In the genomic region with DNA sequence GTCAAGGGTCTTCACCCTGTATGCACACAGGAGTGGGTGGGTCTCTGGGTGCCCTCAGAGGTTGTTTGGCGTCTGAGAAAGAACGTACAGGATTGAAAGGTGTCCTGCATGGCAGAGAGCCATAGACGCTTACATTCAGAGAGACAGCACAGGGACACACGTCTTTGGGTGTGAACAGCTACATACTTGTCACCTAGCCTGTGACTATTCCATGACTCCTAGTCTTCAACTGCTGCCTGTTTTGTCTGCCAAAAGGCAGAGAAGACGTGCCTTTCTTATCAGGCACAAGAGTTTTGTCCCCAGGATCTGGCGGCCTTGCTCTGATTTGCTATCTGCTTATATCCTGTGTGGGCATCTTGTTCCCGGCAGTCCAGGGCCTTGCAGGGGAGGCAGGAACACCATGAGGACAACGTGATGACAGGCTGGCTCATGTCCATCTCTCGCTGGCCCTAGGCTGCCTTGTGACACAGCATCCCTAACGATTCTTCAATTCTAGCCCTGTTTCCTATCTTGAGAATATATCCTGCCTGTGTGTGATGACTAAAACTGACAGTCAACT, we compare ENCODE assay signal across 13 mouse cellular contexts.
DNase-seq lines count a peak whose midpoint lies in the region; ATAC-seq lines count a peak whose summit lies in the region.
"Had no signal": no experiment of that assay in that cellular context is flagged by ENCODE, and none has a peak within 500 bp of the region (broad histone marks: within the 10 kb centered on the region; RNA-seq: fewer than 3 reads in every experiment).

No protein-coding gene starts in this region.

- peak overlapping the region; percentile 87 for H3K27ac ChIP-seq in heart, embryonic 11.5 days (ENCODE audit: low read depth, low read length)
- H3K27ac ChIP-seq: embryonic facial prominence, embryonic 15.5 days; hindbrain, embryonic 15.5 days; limb, embryonic 12.5 days had no signal

- H3K4me2 ChIP-seq in heart, embryonic 11.5 days, result no peak overlapping the region
- H3K4me2 ChIP-seq: embryonic facial prominence, embryonic 15.5 days; hindbrain, embryonic 15.5 days; limb, embryonic 12.5 days had no signal

- WGBS in heart, embryonic 11.5 days (ENCODE audit: insufficient replicate concordance), result 21% methylated on average over 10 of the region's 10 CpGs

- no peaks in the 10 kb centered on the region for H3K27me3 ChIP-seq in heart, embryonic 11.5 days (ENCODE audit: control insufficient read depth, insufficient read depth, low read length)
- H3K27me3 ChIP-seq: embryonic facial prominence, embryonic 15.5 days; hindbrain, embryonic 15.5 days; limb, embryonic 12.5 days had no signal

- H3K36me3 ChIP-seq in heart, embryonic 11.5 days (ENCODE audit: control insufficient read depth, insufficient read depth, low read length), result peaks cover 9% of the 10 kb centered on the region
- H3K36me3 ChIP-seq: hindbrain, embryonic 15.5 days had no signal

- H3K4me3 ChIP-seq in heart, embryonic 11.5 days (ENCODE audit: low read depth, low read length), result no peak overlapping the region
- H3K4me3 ChIP-seq: embryonic facial prominence, embryonic 15.5 days; hindbrain, embryonic 15.5 days; limb, embryonic 12.5 days had no signal

- no peak; the same call in 1 of the 2 replicates for ATAC-seq in heart, embryonic 11.5 days (replicated peaks; ENCODE audit: insufficient number of reproducible peaks, low FRiP score, low TSS enrichment)

- peak; percentile 77 to 83 for DNase-seq in adrenal gland, adult (ENCODE audit: inconsistent age in 2 of 2, low spot score in 1 of 2)
- no peak for DNase-seq in adrenal gland, postnatal 4 days (ENCODE audit: low spot score in 2 of 2)
- DNase-seq in adrenal gland, adult 2 months, result peak; percentile 62
- peak; percentile 51 for DNase-seq in kidney, postnatal 14 days
- DNase-seq in left cerebral cortex, adult 9 months (ENCODE audit: low spot score in 2 of 2), result no peak
- no peak for DNase-seq in embryo, embryonic 11 days
- DNase-seq in gastrocnemius, postnatal 10 days, result no peak
- DNase-seq: cerebellum, adult 8-10 months; right cerebral cortex, postnatal 25 days had no signal

- H3K4me1 ChIP-seq in heart, embryonic 11.5 days (ENCODE audit: control insufficient read depth, insufficient read depth, low read length), result peaks cover 76% of the 10 kb centered on the region
- H3K4me1 ChIP-seq: embryonic facial prominence, embryonic 15.5 days; hindbrain, embryonic 15.5 days; limb, embryonic 12.5 days had no signal

- no peaks in the 10 kb centered on the region for H3K9me3 ChIP-seq in heart, embryonic 11.5 days (replicated peaks; ENCODE audit: control insufficient read depth, low read length)
- H3K9me3 ChIP-seq: embryonic facial prominence, embryonic 15.5 days; hindbrain, embryonic 15.5 days; limb, embryonic 12.5 days had no signal

- H3K9ac ChIP-seq in heart, embryonic 11.5 days (ENCODE audit: low read depth, low read length), result no peak overlapping the region
- H3K9ac ChIP-seq: embryonic facial prominence, embryonic 15.5 days; hindbrain, embryonic 15.5 days; limb, embryonic 12.5 days had no signal

Comparison
In these comparisons a context has a peak if more than half of its experiments do, and no peak if none do; other contexts are left out.
1. DNase-seq: peak in adrenal gland, adult (2 of 2), adrenal gland, adult 2 months (single experiment) and kidney, postnatal 14 days (single experiment); none in adrenal gland, postnatal 4 days (0 of 2), left cerebral cortex, adult 9 months (0 of 2), embryo, embryonic 11 days (single experiment) and gastrocnemius, postnatal 10 days (single experiment).